Mouse (Mus musculus) ovary, adult 10 weeks (tissue): ENCODE data around the gene Sipa1l1. TPM values are rescaled to one million over a fixed set of nuclear protein-coding genes. Genes with fewer than 3 reads are reported as not detected.

Source experiments
- polyA plus RNA-seq: library from polyadenylated mRNA; stranded (reverse); fragments of 350-450 nt; fragmentation: Illumina TruSeq; extraction: RNeasy Lipid Tissue Mini Kit (QIAGEN cat#74804); gene quantifications from one replicate; pipeline ENCODE4 v1.2.3, GENCODE M21; 2014

Sipa1l1 gene
- polyA plus RNA-seq: 9.2 TPM

GRCm38 (mm10) chr12:82168820-82169533 is at the start of gene Sipa1l1:
Sipa1l1 (plus strand) TSS chr12:82169320.

